Mouse (Mus musculus) NIH3T3 (cell line): ENCODE results near the gene Pdlim7.

Experiments
- DNase-seq: peaks from one replicate; pipeline ENCODE4 v3.0.0-alpha.2; 2012; ENCODE audit warnings: low read depth

Gene Pdlim7

GRCm38 (mm10) chr13:55519606-55520005 lies 6.1 kb upstream of the Pdlim7 start:
- DNase-seq = no peak

- peak; percentile 91 for DNase-seq
Measured at GRCm38 (mm10) chr13:55516955-55517354, 3.5 kb upstream of the Pdlim7 start.

- no peak for DNase-seq
Measured at GRCm38 (mm10) chr13:55513828-55514227, 352 bp upstream of the Pdlim7 start.

DNA sequence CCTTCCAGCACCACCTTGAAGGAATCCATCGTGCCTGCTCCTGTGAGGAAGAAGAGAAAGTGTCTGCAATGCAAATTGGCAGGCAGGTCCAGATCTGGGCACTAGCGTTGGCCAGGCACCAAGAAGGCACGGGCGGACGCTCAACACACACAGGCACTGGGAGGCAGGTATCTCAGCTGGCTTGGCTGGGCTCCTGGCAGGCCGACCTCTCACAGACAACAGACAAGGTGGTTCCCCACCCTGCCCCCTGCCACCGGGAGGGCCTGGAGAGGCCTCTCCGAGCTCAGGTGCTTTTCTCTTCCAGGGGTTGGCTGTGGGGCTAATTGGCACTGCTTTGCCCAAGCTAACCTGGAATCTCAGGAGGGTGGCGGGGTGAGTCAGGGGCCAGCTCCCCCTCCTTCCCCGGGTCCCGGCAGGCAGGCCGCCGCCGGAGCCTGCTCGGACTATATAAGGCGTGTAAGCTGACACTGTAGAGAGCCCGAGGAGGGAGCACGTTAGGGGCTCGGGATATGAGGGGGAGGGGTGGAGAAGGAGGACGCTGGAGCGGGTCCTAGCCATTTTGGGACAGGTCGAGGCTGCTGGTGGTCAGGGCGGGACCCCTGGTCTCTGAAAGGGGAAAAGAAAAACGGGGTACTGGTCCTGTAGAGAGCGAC lies 971 bp downstream of the Pdlim7 start:
- DNase-seq = peak; percentile 81

DNA sequence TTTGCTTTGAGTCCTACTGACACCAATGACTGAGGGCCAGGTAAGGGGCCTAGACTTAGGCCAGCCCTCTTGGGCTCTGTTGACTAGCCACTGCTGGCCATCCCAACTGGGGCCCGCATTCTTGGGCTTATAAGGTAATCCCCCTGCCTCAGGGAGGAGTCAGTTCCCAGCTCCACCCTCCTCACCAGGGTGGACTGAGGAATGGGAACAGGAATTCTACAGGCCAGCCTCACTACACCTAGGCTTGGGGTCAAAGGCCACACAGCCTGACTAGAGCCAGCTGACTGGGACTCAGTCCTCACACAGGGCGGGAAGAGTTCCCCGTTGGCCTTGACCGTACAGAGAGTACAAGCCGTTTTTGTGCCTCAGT lies 2.0 kb downstream of the Pdlim7 start:
- peak; percentile 51 for DNase-seq

DNA sequence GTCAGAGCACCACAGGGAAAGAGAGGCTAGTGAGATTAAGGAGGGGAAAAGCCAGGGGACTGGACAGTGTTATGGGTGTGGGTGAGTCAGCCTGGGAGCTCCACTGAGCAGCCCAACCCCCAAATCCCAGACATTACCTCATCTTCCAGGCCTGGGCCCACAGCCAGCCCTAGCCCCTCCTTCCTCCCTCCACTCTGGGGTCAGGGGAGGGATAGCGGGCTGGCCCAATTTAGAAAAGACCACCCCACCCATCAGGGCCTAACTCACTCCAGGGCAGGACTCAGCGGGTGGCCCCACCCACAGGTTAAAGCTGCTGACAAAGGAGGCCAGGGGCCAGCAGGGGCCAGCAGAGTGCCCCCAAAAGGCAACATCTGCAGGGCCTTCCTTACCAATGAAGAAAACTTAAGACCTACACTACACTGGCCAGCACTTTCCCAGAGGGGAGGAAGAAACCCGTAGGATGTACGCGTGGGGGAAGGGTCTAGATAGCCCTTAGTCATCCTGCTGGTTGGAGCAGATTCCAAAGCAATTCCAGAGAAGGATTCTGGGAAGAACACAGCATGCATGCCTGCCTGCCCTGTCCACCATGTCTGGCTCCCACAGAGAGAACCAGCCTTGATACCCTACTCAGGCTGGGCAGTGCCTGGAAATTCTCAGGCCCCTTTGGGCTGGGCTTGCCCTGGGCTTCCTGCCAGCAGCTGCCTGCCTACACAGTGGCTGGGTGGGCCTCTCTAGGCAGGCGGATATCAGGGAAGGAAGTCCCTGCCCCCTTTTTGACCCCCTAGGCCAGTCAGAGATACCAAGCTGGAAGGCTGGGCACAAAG lies 2.6 kb downstream of the Pdlim7 start:
- DNase-seq = peak; percentile 96

GRCm38 (mm10) chr13:55510332-55510667 lies 3.2 kb downstream of the Pdlim7 start:
- DNase-seq = no peak

DNA sequence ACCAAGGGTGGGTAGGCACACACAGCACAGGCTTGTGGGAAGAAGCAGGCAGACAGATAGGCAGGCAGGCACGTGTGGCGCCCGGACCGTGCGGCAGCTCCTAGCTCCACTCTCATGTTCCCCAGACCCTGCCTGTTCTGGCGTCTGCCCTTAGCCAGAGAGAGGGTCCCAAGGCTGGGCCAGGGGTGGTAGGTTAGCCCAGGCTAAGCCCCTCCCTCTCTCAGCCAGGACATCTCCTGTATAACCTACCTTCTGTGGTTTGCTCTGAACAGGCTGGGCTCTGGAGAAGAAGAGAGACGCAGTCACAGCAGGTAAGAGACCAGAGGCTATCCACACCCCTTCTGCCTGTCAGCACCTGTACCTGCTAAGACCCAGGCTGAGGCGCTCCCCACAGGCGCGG lies 4.9 kb downstream of the Pdlim7 start:
- no peak for DNase-seq

DNA sequence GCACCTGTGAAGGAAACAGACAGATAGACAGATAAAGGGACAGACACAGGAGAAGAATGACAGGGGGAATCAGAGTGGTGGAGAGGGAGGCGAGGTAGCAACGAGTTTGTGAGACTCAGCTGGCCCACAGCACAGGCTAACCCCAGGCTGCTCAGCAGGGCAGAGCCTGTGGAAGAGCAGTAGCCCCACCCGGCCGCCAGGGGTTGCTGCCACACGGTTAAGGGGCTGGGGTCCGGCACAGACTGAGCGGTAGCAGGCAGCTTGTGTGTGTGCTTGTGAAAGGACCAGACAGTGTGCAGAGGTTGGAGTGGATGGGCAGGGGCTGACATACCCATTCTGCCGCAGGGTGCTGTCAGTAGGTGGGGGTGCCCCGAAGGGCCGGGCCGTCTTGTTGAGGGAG lies 5.6 kb downstream of the Pdlim7 start:
- DNase-seq = no peak

DNA sequence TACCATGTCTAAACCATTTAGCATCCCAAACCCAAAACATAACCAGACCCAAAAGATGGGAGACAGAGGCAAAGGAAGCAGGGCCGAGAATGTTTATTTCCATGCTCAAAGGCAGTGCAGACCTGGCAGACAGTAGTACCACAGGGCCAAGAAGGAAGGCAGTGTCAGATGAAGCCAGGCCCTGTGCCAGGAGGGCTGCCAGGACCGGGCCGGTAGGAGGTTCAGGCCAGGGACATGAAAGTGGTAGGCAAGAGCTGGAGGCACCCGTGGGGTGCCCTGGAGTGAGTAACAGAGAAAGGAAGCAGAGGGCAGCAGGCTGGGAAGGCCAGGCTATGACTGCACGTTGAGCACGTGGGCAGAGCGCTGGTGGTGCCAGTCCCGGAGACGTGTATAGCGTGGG lies 6.8 kb downstream of the Pdlim7 start:
- no peak for DNase-seq

DNA sequence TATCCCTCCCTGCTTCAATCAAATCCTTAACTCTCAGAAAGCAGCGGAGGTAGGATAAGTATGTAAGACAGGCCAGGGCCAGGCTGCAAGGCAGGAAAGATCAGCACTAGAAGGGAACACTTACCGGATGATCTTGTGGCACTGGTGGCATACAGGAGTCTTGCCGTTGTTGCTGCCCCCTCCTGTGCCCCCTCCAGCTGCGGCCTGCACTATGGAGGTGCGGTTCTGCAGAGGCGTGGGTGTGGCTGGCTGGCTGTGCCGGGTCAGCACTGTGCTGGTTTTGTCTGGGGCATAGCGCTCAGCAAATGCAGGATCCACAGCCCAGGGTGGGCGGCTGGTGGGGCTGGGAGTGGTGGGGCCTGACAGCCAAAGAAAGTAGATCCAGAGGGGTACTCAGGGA lies 7.7 kb downstream of the Pdlim7 start:
- DNase-seq = no peak

- no peak for DNase-seq
Measured at GRCm38 (mm10) chr13:55504390-55504789, 9.1 kb downstream of the Pdlim7 start.

DNA sequence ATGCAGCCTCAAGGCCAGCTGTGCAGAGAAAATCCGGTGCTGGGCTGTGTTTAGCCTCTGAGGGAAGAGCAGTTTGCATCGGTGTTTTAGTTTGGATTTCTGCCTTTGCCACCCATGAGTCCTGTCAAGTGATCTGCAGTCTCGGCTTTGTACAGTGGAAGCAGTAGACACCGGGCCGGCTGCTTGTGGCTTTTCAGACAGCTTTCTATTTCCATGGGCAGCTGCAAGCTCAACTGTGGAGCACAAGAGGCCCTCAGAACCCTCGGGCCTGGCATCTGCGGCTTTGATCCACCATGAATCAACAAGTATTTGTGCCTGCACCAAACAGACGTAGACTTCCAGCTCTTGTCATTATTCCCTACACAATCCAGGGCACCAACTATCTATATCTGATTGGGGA lies 11.1 kb downstream of the Pdlim7 start:
- DNase-seq = no peak

GRCm38 (mm10) chr13:55500575-55500974 lies 12.9 kb downstream of the Pdlim7 start:
- DNase-seq = no peak

GRCm38 (mm10) chr13:55498906-55499305 lies 14.6 kb downstream of the Pdlim7 start:
- DNase-seq = no peak

DNA sequence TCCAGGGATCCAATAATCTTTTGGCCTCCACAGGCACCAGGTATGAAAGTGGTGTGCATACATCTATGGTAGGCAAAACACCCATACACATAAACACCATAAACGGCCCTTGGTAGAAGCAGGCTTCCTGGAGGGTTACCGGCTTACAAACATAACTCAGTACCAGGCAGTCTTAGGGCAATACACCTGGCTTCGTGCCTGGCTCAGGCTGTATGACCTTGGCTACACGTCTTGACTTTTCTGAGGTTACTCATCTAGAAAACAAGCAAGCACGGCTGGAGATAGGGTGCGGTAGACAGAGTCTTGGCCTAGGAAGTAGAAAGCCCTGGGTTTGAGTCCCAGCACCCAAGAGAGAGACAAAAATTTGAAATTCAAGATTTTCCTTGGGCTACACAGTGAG lies 16.8 kb downstream of the Pdlim7 start:
- DNase-seq = peak; percentile 16

GRCm38 (mm10) chr13:55495702-55496101 lies 17.8 kb downstream of the Pdlim7 start:
- no peak for DNase-seq

GRCm38 (mm10) chr13:55494883-55495621 lies 18.4 kb downstream of the Pdlim7 start:
- no peak for DNase-seq

- DNase-seq = no peak
Measured at GRCm38 (mm10) chr13:55494257-55494656, 19.2 kb downstream of the Pdlim7 start.

GRCm38 (mm10) chr13:55487578-55488498 lies 25.6 kb downstream of the Pdlim7 start, which contains the start of gene Dbn1:
Dbn1 (minus strand) TSS chr13:55488111.
- peak; percentile 71 for DNase-seq

DNA sequence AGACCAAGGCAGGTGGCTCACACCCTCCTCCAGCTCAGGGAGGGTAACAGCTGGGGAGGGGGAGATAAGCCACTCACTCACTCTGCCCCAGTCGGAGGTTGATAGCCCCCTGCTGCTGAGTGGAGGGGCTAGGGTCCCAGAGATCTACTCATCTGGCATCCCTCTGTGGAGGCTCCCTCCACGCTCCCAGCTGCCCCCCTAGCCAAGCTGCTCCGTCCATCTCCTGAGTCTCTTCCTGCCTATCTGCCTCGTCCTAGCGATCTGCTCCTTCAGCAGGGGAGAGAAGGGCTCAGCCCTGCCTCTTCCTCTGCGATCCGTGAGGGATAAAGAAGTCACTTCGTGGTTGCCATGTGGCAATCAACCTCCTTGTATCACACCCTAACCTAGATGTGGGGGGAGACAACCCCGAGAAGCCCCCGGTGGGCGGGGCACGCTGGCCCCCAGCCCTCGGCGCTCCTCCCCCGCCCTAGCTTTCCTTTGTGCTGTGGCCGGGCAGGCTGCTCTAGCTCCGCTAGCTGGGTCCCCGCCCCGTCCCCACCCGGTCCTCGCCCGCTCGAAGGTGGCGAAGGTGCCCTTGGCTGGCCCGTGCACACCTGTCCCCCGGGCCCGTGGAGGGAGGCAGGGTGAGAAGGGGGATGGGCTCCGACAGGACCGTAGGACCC lies 26.4 kb downstream of the Pdlim7 start:
- peak; percentile 53 for DNase-seq
